Mouse (Mus musculus) hindbrain, embryonic 11.5 days (tissue): ENCODE measurements at regions not wholly inside any gene's neighbourhood (a gene's known extent, or its start where the extent isn't known, plus 50 kb on each side); places are given as distances from the start of the nearest gene placed in this dataset.
A peak's percentile ranks its signal among the peaks of the same experiment; 100 is the strongest.
"Not testable (repeated sequence)": the region's sequence is repeated elsewhere in the genome, so short reads cannot be mapped to it uniquely, and the experiment has no call there.

Experiments
- ATAC-seq: fragments of 200-750 bp; cut with Nextera tagmentation; 2 replicates; pipeline ENCODE4 v1.8.0; 2017; ENCODE audit warnings: mild to moderate bottlenecking, moderate TSS enrichment, moderate library complexity; ENCODE audit not compliant: low FRiP score
- DNase-seq: peaks from one replicate; pipeline ENCODE4 v3.0.0-alpha.2; 2015; ENCODE audit warnings: low spot score
- H3K27ac ChIP-seq: fragments of 300-500 bp; sonication (generic); 2 replicates; pipeline ENCODE4 v1.5.1; 2014; ENCODE audit warnings: mild to moderate bottlenecking, low read depth, low read length
- H3K27me3 ChIP-seq: fragments of 300-500 bp; sonication (generic); 2 replicates; pipeline ENCODE4 v1.6.1; 2014; ENCODE audit warnings: mild to moderate bottlenecking, low read length, moderate library complexity, mixed read lengths; ENCODE audit not compliant: control insufficient read depth, insufficient read depth
- H3K36me3 ChIP-seq: fragments of 300-500 bp; sonication (generic); 2 replicates; pipeline ENCODE4 v1.6.1; 2014; ENCODE audit warnings: mild to moderate bottlenecking, low read length, moderate library complexity, mixed read lengths; ENCODE audit not compliant: control insufficient read depth, insufficient read depth
- H3K4me1 ChIP-seq: fragments of 300-500 bp; sonication (generic); replicated peaks from 2 replicates; pipeline ENCODE4 v1.6.1; 2014; ENCODE audit warnings: low read length, mixed read lengths; ENCODE audit not compliant: control insufficient read depth, insufficient read depth
- H3K4me2 ChIP-seq: fragments of 300-500 bp; sonication (generic); replicated peaks from 2 replicates; pipeline ENCODE4 v1.6.1; 2014; ENCODE audit warnings: mild to moderate bottlenecking, low read depth, low read length
- H3K4me3 ChIP-seq: fragments of 300-500 bp; sonication (generic); 2 replicates; pipeline ENCODE4 v1.5.1; 2014; ENCODE audit warnings: low read depth, low read length
- H3K9ac ChIP-seq: fragments of 300-500 bp; sonication (generic); 2 replicates; pipeline ENCODE4 v1.6.1; 2014; ENCODE audit warnings: low read depth, low read length
- H3K9me3 ChIP-seq: fragments of 300-500 bp; sonication (generic); 2 replicates; pipeline ENCODE4 v1.6.1; 2016; ENCODE audit warnings: low read length; ENCODE audit not compliant: control insufficient read depth
- WGBS: fragments of 180-500 bp; shearing (Covaris S2); extraction: QIAGEN DNeasy Blood & Tissue Kit; methylation state at CpG from one replicate; pipeline ENCODE4 v1.1.7; 2014; 5-methylcytosine and 5-hydroxymethylcytosine counted together

GRCm38 (mm10) chr13:18497582-18498157, 100.2 kb upstream of the Pou6f2 start:
- DNase-seq: peak; percentile 27
- no peak overlapping the region for H3K4me3 ChIP-seq

GRCm38 (mm10) chr13:18495021-18495811, 97.7 kb upstream of the Pou6f2 start:
- no peak overlapping the region for H3K4me3 ChIP-seq
- DNase-seq (no peak), ATAC-seq (no peak)
- no peak overlapping the region for H3K4me2 ChIP-seq
- H3K4me1 ChIP-seq: no peaks in the 10 kb centered on the region
- H3K27ac ChIP-seq: no peak overlapping the region
- WGBS: 73% methylated on average over 10 of the region's 10 CpGs
- no peak overlapping the region for H3K9ac ChIP-seq
- H3K27me3 ChIP-seq: no peaks in the 10 kb centered on the region
- no peaks in the 10 kb centered on the region for H3K36me3 ChIP-seq
- H3K9me3 ChIP-seq: no peaks in the 10 kb centered on the region

More at GRCm38 (mm10) chr13:18497582-18498157, 100.2 kb upstream of the Pou6f2 start:
- ATAC-seq: peak; percentile 61
- H3K4me1 ChIP-seq: no peaks in the 10 kb centered on the region
- H3K9ac ChIP-seq: no peak overlapping the region
- no peaks in the 10 kb centered on the region for H3K36me3 ChIP-seq
- H3K27me3 ChIP-seq: no peaks in the 10 kb centered on the region
- WGBS: 13% methylated on average over 5 of the region's 5 CpGs
- no peak overlapping the region for H3K27ac ChIP-seq
- peak overlapping the region; percentile 26 for H3K4me2 ChIP-seq
- H3K9me3 ChIP-seq: no peaks in the 10 kb centered on the region

- WGBS: 35% methylated on average over 4 of the region's 4 CpGs
- H3K27ac ChIP-seq, H3K9ac ChIP-seq, H3K4me2 ChIP-seq, ATAC-seq, H3K27me3 ChIP-seq, DNase-seq, H3K4me3 ChIP-seq, H3K36me3 ChIP-seq, H3K9me3 ChIP-seq, H3K4me1 ChIP-seq: not testable (repeated sequence)
These were observed 88.3 kb upstream of the Pou6f2 start for GRCm38 (mm10) chr13:18485785-18486184.

GRCm38 (mm10) chr13:18485080-18485479, 87.6 kb upstream of the Pou6f2 start:
- WGBS: 84% methylated on average over 1 of the region's 1 CpGs
- Histone ChIP-seq H3K9me3 (no peaks in the 10 kb centered on the region), H3K27me3 (no peaks in the 10 kb centered on the region), H3K4me1 (no peaks in the 10 kb centered on the region), H3K4me3 (no peak overlapping the region), H3K27ac (no peak overlapping the region), H3K36me3 (no peaks in the 10 kb centered on the region), H3K4me2 (no peak overlapping the region), H3K9ac (no peak overlapping the region)
- ATAC-seq: no peak
- DNase-seq: no peak

- Histone ChIP-seq H3K4me2 (no peak overlapping the region), H3K4me1 (no peaks in the 10 kb centered on the region), H3K27ac (no peak overlapping the region), H3K27me3 (no peaks in the 10 kb centered on the region), H3K9ac (no peak overlapping the region), H3K36me3 (no peaks in the 10 kb centered on the region), H3K4me3 (no peak overlapping the region), H3K9me3 (no peaks in the 10 kb centered on the region)
- ATAC-seq: no peak
- DNase-seq: no peak
These were observed 78.8 kb upstream of the Pou6f2 start for GRCm38 (mm10) chr13:18476311-18476710.

GRCm38 (mm10) chr13:18471534-18471933, 74.0 kb upstream of the Pou6f2 start:
- no peak overlapping the region for H3K4me3 ChIP-seq
- H3K4me1 ChIP-seq: no peaks in the 10 kb centered on the region
- DNase-seq (no peak), ATAC-seq (no peak)
- H3K27ac ChIP-seq: no peak overlapping the region
- no peak overlapping the region for H3K9ac ChIP-seq
- 70% methylated on average over 1 of the region's 1 CpGs for WGBS
- no peaks in the 10 kb centered on the region for H3K36me3 ChIP-seq
- H3K9me3 ChIP-seq: no peaks in the 10 kb centered on the region
- no peak overlapping the region for H3K4me2 ChIP-seq
- no peaks in the 10 kb centered on the region for H3K27me3 ChIP-seq

- Histone ChIP-seq H3K4me1 (no peaks in the 10 kb centered on the region), H3K9ac (no peak overlapping the region), H3K9me3 (no peaks in the 10 kb centered on the region), H3K4me2 (no peak overlapping the region), H3K4me3 (no peak overlapping the region), H3K27me3 (no peaks in the 10 kb centered on the region), H3K27ac (no peak overlapping the region), H3K36me3 (no peaks in the 10 kb centered on the region)
- ATAC-seq (no peak), DNase-seq (no peak)
- 86% methylated on average over 7 of the region's 7 CpGs for WGBS
These were observed 68.4 kb upstream of the Pou6f2 start for GRCm38 (mm10) chr13:18465921-18466320.

- DNase-seq (no peak), ATAC-seq (no peak)
- 27% methylated on average over 4 of the region's 4 CpGs for WGBS
- H3K9me3 ChIP-seq: no peaks in the 10 kb centered on the region
- no peak overlapping the region for H3K4me3 ChIP-seq
- H3K4me1 ChIP-seq: no peaks in the 10 kb centered on the region
- no peak overlapping the region for H3K4me2 ChIP-seq
- no peaks in the 10 kb centered on the region for H3K27me3 ChIP-seq
- H3K27ac ChIP-seq: no peak overlapping the region
- H3K36me3 ChIP-seq: no peaks in the 10 kb centered on the region
- no peak overlapping the region for H3K9ac ChIP-seq
These were observed 64.7 kb upstream of the Pou6f2 start for GRCm38 (mm10) chr13:18462221-18462620.
